ENCODE assay signal across 27 mouse cellular contexts in genomic region chr1:39563161-39563560, GRCm38 (mm10). TPM values are rescaled to one million over a fixed set of nuclear protein-coding genes. Genes with fewer than 3 reads are reported as not detected.
DNase-seq lines count a peak whose midpoint lies in the region; ATAC-seq and TF ChIP-seq lines count a peak whose summit lies in the region.
"Had no signal": no experiment of that assay in that cellular context is flagged by ENCODE, and none has a peak within 500 bp of the region (broad histone marks: within the 10 kb centered on the region; RNA-seq: fewer than 3 reads in every experiment).

No protein-coding gene starts in this region.

- H3K4me3 ChIP-seq in lung, postnatal 0 days (ENCODE audit: low read depth, low read length): no peak overlapping the region
- no peak overlapping the region for H3K4me3 ChIP-seq in stomach, postnatal 0 days (ENCODE audit: low read depth, low read length)
- H3K4me3 ChIP-seq: embryonic facial prominence, embryonic 13.5 days; embryonic facial prominence, embryonic 15.5 days; erythroblast, embryonic 14.5 days; forebrain, embryonic 10.5 days; forebrain, embryonic 12.5 days had no signal

- no peak overlapping the region for H3K27ac ChIP-seq in lung, postnatal 0 days (ENCODE audit: low read length)
- no peak overlapping the region for H3K27ac ChIP-seq in stomach, postnatal 0 days (replicated peaks)
- H3K27ac ChIP-seq: embryonic facial prominence, embryonic 13.5 days; embryonic facial prominence, embryonic 15.5 days; forebrain, embryonic 10.5 days; forebrain, embryonic 12.5 days had no signal

- H3K9me3 ChIP-seq in lung, postnatal 0 days (ENCODE audit: low read length): no peaks in the 10 kb centered on the region
- H3K9me3 ChIP-seq in stomach, postnatal 0 days (ENCODE audit: control insufficient read depth, low read length): no peaks in the 10 kb centered on the region
- H3K9me3 ChIP-seq: embryonic facial prominence, embryonic 13.5 days; embryonic facial prominence, embryonic 15.5 days; forebrain, embryonic 10.5 days; forebrain, embryonic 12.5 days had no signal

- TF ChIP-seq CTCF in lung, postnatal 0 days (IDR thresholded peaks at IDR 0.05): no peak
- no peak for TF ChIP-seq CTCF in stomach, postnatal 0 days (IDR thresholded peaks at IDR 0.05; ENCODE audit: low read depth)

- H3K4me2 ChIP-seq in lung, postnatal 0 days (replicated peaks; ENCODE audit: low read depth, low read length): no peak overlapping the region
- no peak overlapping the region for H3K4me2 ChIP-seq in stomach, postnatal 0 days (replicated peaks; ENCODE audit: low read depth)
- H3K4me2 ChIP-seq: embryonic facial prominence, embryonic 13.5 days; embryonic facial prominence, embryonic 15.5 days; forebrain, embryonic 12.5 days had no signal

- peaks cover 3% of the 10 kb centered on the region; the same call in 1 of the 2 replicates for H3K36me3 ChIP-seq in lung, postnatal 0 days (ENCODE audit: insufficient read depth, low read length)
- peaks cover 11% of the 10 kb centered on the region; the same call in 1 of the 2 replicates for H3K36me3 ChIP-seq in stomach, postnatal 0 days (ENCODE audit: control insufficient read depth, insufficient read depth, low read length)

- peak; percentile 79 for ATAC-seq in lung, postnatal 0 days
- peak; percentile 84; the same call in 1 of the 2 replicates for ATAC-seq in stomach, postnatal 0 days (ENCODE audit: low FRiP score, low TSS enrichment)
- ATAC-seq: activated CD4-positive, CD25-positive, alpha-beta regulatory T cell, adult 4 months; CD4-positive, CD25-positive, alpha-beta regulatory T cell, adult 4 months; forebrain, embryonic 14.5 days; forebrain, embryonic 16.5 days had no signal

- WGBS in lung, postnatal 0 days: 61% methylated on average over 7 of the region's 7 CpGs
- 60% methylated on average over 7 of the region's 7 CpGs for WGBS in stomach, postnatal 0 days

- H3K27me3 ChIP-seq in lung, postnatal 0 days (replicated peaks; ENCODE audit: insufficient read depth, low read length): no peaks in the 10 kb centered on the region
- H3K27me3 ChIP-seq in stomach, postnatal 0 days (ENCODE audit: control insufficient read depth, insufficient read depth, low read length): no peaks in the 10 kb centered on the region
- H3K27me3 ChIP-seq: CH12.LX; embryonic facial prominence, embryonic 13.5 days; embryonic facial prominence, embryonic 15.5 days; forebrain, embryonic 12.5 days had no signal

- no peak overlapping the region for H3K9ac ChIP-seq in lung, postnatal 0 days (replicated peaks; ENCODE audit: low read depth)
- no peak overlapping the region for H3K9ac ChIP-seq in stomach, postnatal 0 days (ENCODE audit: low read length)
- H3K9ac ChIP-seq: embryonic facial prominence, embryonic 13.5 days; embryonic facial prominence, embryonic 15.5 days; forebrain, embryonic 12.5 days had no signal

- H3K4me1 ChIP-seq in lung, postnatal 0 days (ENCODE audit: insufficient read depth, low read depth, low read length): no peaks in the 10 kb centered on the region
- no peaks in the 10 kb centered on the region for H3K4me1 ChIP-seq in stomach, postnatal 0 days (replicated peaks; ENCODE audit: control insufficient read depth, insufficient read depth)
- H3K4me1 ChIP-seq: embryonic facial prominence, embryonic 15.5 days; forebrain, embryonic 10.5 days; forebrain, embryonic 12.5 days had no signal

- no peak for TF ChIP-seq EP300 in lung, postnatal 0 days (IDR thresholded peaks at IDR 0.05)
- no peak for TF ChIP-seq EP300 in stomach, postnatal 0 days (optimal IDR thresholded peaks at IDR 0.05)

- peak; percentile 55 for DNase-seq in heart, adult 11 months
- no peak for DNase-seq in heart, adult 9 months (ENCODE audit: low spot score in 2 of 2)
- DNase-seq in lung, postnatal 0 days (ENCODE audit: low spot score): peak; percentile 32
- DNase-seq in lung, postnatal 14 days: no peak
- peak; percentile 64 for DNase-seq in ES-CJ7 (ENCODE audit: low read depth, low spot score)
- DNase-seq in stomach, postnatal 0 days (ENCODE audit: low spot score): peak; percentile 62
- no peak for DNase-seq in cerebellum, postnatal 36 days
- DNase-seq: adrenal gland, adult 8-10 months; adrenal gland, postnatal 14 days; adrenal gland, postnatal 36 days; B cell, adult 2 months; cerebellum, adult 11-12 months; cerebellum, adult 2 months; cerebellum, adult 9-10 months; cerebellum, postnatal 10 days; cerebellum, postnatal 25 days; embryo, embryonic 11 days had no signal

RNA-seq across cellular contexts. Expression of gene Rnf149, which starts 14.0 kb away (rescaled TPM):
- 25.1 and 31.0 TPM in 2 replicates for polyA plus RNA-seq in lung, postnatal 0 days (2015; fragmentation: Nextera tagmentation; extraction: Ambion mirVana)
- polyA plus RNA-seq in stomach, postnatal 0 days (2015; fragmentation: Nextera tagmentation; extraction: Ambion mirVana): 30.2 and 33.5 TPM in 2 replicates

RNA-seq across cellular contexts. Expression of gene Cnot11, which starts 28.4 kb away (rescaled TPM):
- 10.0 and 10.7 TPM in 2 replicates for polyA plus RNA-seq in lung, postnatal 0 days (2015; fragmentation: Nextera tagmentation; extraction: Ambion mirVana)
- polyA plus RNA-seq in stomach, postnatal 0 days (2015; fragmentation: Nextera tagmentation; extraction: Ambion mirVana): 11.1 and 12.3 TPM in 2 replicates

Comparison
In these comparisons a context has a peak if more than half of its experiments do, and no peak if none do; other contexts are left out.
1. DNase-seq: peak in heart, adult 11 months (single experiment), lung, postnatal 0 days (single experiment), ES-CJ7 (single experiment) and stomach, postnatal 0 days (single experiment); none in heart, adult 9 months (0 of 2), lung, postnatal 14 days (single experiment) and cerebellum, postnatal 36 days (0 of 2).